Mouse (Mus musculus): ENCODE results near the gene Sept9.

DNA sequence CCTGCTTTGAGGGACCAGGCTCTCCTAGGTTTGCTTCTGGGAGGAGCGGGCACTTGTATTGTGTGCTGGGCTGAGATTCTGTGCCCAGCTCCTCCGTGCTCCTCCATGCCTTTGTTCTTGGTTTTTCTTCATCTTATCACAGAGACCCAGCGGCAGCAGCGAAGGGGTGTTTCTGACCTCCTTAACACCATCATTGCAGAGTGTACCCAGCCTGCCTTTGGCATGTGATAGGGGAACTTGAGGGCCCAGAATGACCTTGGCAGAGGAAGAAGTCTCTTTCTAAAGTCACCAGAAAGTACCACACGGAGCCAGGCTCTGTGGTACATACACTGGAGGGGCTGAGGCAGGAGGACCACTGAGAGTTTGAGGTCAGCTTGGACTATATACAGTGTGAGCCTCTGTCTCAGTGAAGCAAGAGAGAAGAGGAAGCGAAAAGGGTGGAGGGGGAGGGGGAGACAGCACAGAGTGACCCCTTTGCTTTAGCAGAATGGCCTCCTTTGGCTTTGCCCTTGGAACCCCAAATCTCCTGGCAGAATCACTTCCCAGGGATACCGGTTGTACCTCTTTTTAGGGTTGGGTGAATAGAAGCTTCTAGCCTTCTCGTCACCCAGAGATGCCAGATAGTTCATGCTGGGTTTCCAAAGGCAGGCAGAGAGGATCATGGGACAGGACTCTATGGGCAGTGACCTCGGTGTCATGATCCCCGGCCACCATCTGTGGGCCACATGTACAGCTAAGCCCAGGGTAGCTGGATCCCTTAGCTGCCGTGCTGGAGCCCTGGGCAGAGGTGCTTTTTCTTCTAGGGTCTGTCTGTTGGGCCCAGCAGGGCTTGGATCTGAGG is 83.8 kb downstream of the Sept9 start:
- TF ChIP-seq CTCF (IDR thresholded peaks at IDR 0.05; ENCODE audit: control insufficient read depth, insufficient read depth, insufficient replicate concordance, low read depth, low read length) (no peak), POLR2A (IDR thresholded peaks at IDR 0.05; ENCODE audit: control insufficient read depth, low read depth, low read length) (no peak)
